Mouse (Mus musculus) gastrocnemius, postnatal 14 days (tissue): ENCODE data around the gene Syk. TPM values are rescaled to one million over a fixed set of nuclear protein-coding genes. Genes with fewer than 3 reads are reported as not detected.

Experiments
- DNase-seq: peaks from one replicate; pipeline ENCODE4 v3.0.0; 2021; ENCODE audit warnings: mixed read lengths
- intact Hi-C: fragments of 180-260 bp; cut with DNase I; formaldehyde crosslinking; loops from one replicate; pipeline ENCODE4 v1.15.1; 2025; ENCODE audit warnings: low total_unique reads
- long read RNA-seq, 2 experiments: library from polyadenylated mRNA; stranded (forward); transcript quantifications; one replicate each; pipeline ENCODE4 v2.0.0; 2021
- total RNA-seq, 2 experiments: library from RNA; stranded (reverse); gene quantifications; 2 replicates each; pipeline ENCODE4 v1.2.3; 2021

Gene Syk
- total RNA-seq, result 1 to 10 TPM; 2.5 to 3.3 TPM
- long read RNA-seq, experiment 1, partial matches to known transcripts, result 0 of 4 reads
- long read RNA-seq, experiment 1, other reads (novel, unspliced or antisense), result 4 of 4 reads
- long read RNA-seq, experiment 2, full-length matches to known transcripts, result 3 of 6 reads
- long read RNA-seq, experiment 2, partial matches to known transcripts, result 1 of 6 reads
- long read RNA-seq, experiment 2, other reads (novel, unspliced or antisense), result 2 of 6 reads

- intact Hi-C loops, result no loop called here
These were observed at the start of gene Syk for GRCm38 (mm10) chr13:52582878-52583661. TSS of gene Syk (plus strand) at chr13:52583173.

DNA sequence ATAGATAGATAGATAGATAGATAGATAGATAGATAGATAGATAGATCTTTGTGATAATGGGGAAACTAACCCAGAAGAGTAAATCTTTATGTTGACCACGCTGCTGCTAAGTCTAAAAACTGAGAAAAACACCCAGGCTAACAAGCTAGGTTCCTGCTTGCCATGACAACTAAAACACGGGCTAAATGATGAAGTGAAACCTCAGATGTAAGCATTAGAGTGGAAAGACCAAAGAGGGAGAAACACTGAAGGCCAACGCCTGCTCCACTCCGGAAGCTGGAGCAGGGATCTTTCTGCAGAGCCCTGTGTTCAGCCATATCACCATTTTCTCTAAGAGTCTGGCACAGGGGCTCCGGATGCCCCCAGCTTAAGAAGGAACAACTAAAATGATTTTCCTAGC, 49.3 kb upstream of the Syk start:
- no peak for DNase-seq
- intact Hi-C loops, result loop anchor here (10.0 kb wide), 1 partner anchor 699 kb away; no protein-coding TSS in a partner anchor

More at GRCm38 (mm10) chr13:52582878-52583661, at the start of gene Syk:
- peak; percentile 54 for DNase-seq

DNA sequence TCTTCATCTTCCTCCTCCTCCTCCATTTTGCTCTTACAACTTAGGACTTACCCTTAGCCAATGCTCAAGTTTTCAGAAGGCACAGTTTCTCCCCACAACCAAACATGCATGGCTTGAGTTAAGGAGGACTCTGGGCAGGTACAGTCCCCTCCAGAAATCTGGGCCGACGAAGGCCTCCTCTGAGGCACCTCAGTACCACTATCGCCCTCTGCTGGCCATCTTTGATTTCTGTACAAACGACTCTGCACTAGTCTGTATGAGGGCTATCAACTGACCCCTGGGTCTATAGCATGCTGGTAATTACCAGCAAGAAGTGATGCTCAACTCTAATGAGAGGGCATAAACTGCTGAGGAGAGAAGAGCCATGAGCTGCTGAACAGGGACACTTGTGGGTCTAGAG, 47.4 kb upstream of the Syk start:
- intact Hi-C loops, result loop anchor here (5.0 to 10.0 kb wide), 3 partner anchors 258 to 701 kb away; no protein-coding TSS in a partner anchor
- peak; percentile 54 for DNase-seq

GRCm38 (mm10) chr13:52537754-52538587, 45.0 kb upstream of the Syk start:
- no peak for DNase-seq
- intact Hi-C loops, result loop anchor here (5.0 to 10.0 kb wide), 3 partner anchors 261 to 703 kb away; no protein-coding TSS in a partner anchor

DNA sequence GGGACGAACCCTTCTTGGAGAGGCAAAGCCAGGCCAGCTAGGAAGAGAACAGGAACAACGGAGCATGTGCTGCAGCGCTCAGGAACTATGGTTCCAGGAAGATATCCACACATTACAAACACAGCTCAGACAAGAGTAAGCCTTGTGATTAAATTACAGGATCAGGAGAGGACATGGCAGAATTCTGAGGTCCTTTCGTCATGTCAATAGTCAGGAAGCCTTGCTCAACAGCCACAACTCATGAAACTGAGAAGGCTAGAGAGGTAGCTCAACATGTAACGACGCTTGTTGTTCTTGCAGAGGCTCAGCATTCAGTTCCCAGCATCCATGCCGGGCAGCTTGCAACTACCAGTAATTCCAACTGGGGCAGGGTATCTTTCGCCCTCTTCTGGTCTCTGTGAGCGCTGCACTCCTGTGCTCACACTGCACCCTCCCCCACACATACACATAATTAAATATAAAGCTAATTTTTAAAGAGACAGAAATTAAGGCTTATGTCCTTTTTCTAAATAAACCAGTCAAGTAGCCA, 44.3 kb upstream of the Syk start:
- intact Hi-C loops, result loop anchor here (5.0 to 10.0 kb wide), 3 partner anchors 261 to 704 kb away; no protein-coding TSS in a partner anchor

GRCm38 (mm10) chr13:52539461-52539860, 43.5 kb upstream of the Syk start:
- intact Hi-C loops, result loop anchor here (5.0 to 10.0 kb wide), 3 partner anchors 262 to 705 kb away; no protein-coding TSS in a partner anchor

More for the DNA sequence above, 44.3 kb upstream of the Syk start:
- DNase-seq, result no peak

GRCm38 (mm10) chr13:52541385-52542035, 41.5 kb upstream of the Syk start:
- intact Hi-C loops, result no loop called here
- DNase-seq, result no peak

More at GRCm38 (mm10) chr13:52539461-52539860, 43.5 kb upstream of the Syk start:
- DNase-seq, result no peak

GRCm38 (mm10) chr13:52542036-52542526, 40.9 kb upstream of the Syk start:
- DNase-seq, result no peak
- intact Hi-C loops, result no loop called here

DNA sequence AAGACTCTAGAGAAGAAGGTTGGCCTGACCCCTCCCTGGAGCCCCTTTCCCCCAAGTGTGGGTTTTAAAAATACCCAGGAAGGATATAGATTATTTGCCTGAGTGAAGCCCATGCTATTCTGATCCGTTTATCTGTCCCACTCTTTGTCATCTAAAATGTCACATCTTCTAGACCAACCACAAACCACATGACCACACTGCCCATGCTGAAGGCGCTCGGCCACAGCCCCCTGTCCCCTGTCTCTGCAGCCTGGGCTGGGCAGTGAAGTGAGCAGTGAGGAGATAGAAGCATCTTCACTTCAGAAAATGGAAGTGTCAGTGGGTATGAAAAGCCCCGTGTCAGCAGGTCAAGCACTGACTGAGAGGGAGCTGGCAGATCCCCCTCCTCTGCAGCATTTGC, 40.3 kb upstream of the Syk start:
- no peak for DNase-seq
- intact Hi-C loops, result no loop called here

DNA sequence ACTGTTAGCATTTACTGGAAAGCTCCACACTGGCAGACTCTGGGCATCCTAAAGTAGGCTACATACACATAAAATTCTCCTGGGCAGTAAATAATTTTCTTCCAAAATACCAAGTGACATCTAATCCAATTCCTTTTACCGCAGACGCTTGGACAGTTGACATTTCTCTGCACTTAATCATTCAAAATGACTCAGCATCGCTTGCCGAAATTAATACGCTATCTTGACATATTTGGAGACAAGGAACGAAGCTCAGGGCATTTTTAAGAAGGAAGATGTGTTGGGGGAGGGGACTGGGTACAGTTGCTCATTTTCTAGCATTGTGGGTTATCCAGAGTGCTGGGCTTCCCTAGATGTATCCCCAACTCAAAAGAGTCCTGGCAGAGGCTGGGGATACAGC, 36.7 kb upstream of the Syk start:
- no peak for DNase-seq

DNA sequence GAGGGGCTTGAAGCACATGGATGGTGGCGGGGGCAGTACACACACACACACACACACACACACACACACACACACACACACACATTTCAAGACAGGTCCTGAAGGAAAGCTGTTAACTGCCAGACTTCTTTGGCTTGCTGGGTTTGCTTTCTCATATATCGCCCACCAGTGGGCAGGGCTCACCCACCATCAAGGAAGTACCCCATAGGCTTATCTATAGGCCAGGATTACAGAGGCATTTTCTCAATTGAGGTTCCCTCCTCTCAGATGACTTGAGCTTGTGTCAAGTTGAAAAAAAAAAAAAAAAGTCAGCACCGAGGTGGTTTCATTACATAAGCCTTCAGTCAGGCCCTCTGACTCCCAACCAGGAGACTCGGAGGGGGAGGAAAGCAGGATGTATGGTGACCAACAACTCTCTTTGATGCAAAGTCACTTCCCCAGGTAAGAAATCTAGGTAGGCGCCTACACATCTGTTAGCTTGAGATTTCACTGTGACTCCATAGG, 32.2 kb upstream of the Syk start:
- intact Hi-C loops, result no loop called here
- DNase-seq, result no peak

More for the DNA sequence above, 36.7 kb upstream of the Syk start:
- intact Hi-C loops, result no loop called here

DNA sequence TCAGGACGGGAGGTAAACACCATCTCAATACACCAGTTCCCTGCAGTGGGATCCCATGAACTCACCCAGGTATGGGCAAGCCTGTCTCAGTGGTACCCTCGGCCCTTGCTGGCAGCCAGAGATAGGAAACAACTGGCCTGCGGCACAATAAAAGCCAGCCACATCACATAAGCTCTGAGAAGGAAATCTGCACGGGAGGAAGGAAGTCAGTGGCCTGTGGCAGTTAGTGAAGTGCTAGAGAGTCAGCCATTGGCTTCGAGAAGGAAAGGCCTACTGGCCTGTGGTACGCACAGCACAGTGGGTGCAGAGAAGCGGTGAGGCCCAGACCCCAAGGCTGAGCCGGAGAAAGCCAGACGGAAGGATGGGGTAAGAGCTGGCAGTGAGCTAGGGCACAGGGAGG, 31.7 kb upstream of the Syk start:
- DNase-seq, result no peak
- intact Hi-C loops, result no loop called here

GRCm38 (mm10) chr13:52552822-52553477, 30.0 kb upstream of the Syk start:
- intact Hi-C loops, result no loop called here
- no peak for DNase-seq

- intact Hi-C loops, result no loop called here
- DNase-seq, result no peak
These were observed 28.3 kb upstream of the Syk start for GRCm38 (mm10) chr13:52554722-52555121.

DNA sequence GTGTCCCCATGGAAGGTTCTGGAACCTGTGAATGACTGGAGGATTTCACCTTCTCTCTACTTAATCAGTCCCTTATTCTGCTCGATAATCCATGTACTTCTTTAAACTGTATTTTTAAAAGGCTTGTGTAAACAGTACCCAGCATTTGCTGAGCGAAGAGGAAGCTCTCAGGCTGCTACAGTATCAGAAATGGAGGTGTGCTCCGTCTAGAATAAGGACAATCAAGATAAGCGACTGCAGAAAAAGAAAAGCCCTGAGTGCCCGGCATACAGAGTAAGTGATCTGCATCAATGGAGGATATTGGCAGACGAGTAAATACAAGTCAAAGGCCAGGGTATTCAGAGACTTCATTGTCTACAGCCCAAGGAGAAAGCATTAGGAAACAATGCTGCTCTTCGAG, 25.6 kb upstream of the Syk start:
- no peak for DNase-seq
- intact Hi-C loops, result no loop called here

DNA sequence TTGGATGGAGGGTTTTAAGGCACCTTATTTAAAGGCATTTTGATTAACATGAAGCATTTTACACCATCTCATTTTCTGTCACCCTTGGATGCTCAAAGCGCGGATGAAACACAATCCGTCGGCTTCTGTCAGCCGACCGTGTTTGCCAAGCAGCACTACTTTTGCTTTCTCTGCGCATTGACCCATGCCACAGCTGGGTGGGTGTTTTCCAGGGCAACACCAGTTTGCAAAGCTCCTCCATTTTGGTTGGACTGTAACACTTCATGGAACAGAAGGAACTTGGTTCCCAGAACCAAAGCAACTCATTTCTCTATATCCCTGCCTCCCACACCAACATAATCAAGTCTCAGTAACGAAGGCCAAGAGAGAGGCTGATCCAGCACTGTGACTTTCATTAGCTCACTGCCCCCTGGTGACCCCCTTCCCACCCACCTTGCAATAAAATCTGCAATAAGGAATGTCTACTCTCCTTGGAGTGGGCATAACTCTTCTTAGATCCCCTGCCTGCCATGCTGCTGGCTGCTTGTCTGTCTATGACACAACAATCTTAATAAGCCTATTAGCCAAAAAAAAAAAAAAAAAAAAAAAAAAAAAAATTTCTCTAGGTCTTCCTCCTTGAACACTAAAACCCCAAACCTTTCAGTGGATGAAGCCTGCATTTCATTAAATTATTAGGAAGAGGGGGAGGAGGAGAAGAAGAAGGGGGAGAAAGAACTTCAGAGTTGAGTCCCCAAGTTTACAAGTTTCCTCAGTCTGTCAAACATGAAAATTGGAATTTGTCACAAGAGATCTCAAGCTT, 21.4 kb upstream of the Syk start:
- DNase-seq, result no peak

DNA sequence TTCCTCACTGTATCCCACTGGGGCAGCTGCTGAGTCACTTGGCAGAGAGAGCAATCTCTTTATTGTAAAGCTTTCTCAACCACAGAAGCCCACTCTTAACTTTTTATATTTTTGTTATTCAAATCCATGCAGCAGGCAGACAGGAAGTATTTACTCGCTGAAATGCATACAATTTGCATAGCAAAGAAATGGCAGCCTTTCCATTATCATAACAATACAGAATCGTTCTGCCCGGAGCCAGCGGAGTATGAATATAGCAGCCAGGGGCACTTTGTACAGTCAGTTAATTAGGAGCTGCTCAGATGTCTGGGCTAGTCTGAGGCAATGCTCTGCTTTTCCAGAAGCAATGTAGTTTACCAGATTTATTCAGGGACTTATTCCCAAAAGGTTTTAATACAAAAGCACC, 20.8 kb upstream of the Syk start:
- DNase-seq, result no peak
- intact Hi-C loops, result no loop called here

More for the DNA sequence above, 21.4 kb upstream of the Syk start:
- intact Hi-C loops, result no loop called here
